Mouse (Mus musculus): Measurements from ENCODE around the gene Zfp579. TPM values are rescaled to one million over a fixed set of nuclear protein-coding genes. Genes with fewer than 3 reads are reported as not detected.
"Not testable (repeated sequence)": the region's sequence is repeated elsewhere in the genome, so short reads cannot be mapped to it uniquely, and the experiment has no call there.

The Zfp579 gene
- polyA plus RNA-seq, 1 experiment from 2014 or later: 10.5 TPM

DNA sequence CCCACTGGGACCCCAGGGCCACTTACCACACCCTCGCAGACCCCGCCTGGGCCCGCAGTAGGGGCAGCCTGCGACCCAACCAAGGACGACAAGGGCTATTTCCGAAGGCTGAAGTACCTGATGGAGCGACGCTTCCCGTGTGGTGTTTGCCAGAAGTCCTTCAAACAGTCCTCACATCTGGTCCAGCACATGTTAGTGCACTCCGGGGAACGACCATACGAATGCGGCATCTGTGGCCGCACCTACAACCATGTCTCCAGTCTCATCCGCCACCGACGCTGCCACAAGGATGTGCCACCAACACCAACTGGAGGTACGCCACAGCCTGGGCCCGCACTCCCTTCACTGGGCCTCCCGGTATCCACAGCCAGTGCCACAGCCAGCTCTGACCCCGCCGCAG, 33.6 kb upstream of the Zfp579 start:
- Histone ChIP-seq H3K4me2 (replicated peaks; ENCODE audit: low read depth) (no peak overlapping the region), H3K9ac (ENCODE audit: low read depth, low read length) (no peak overlapping the region), H3K36me3 (ENCODE audit: control insufficient read depth, insufficient read depth) (peaks cover 55% of the 10 kb centered on the region), H3K9me3 (ENCODE audit: control insufficient read depth) (peaks cover 16% of the 10 kb centered on the region), H3K4me1 (replicated peaks; ENCODE audit: control insufficient read depth, insufficient read depth, low read length) (no peaks in the 10 kb centered on the region), H3K27me3 (replicated peaks; ENCODE audit: control insufficient read depth, insufficient read depth, low read length) (no peaks in the 10 kb centered on the region), H3K4me3 (ENCODE audit: low read depth, low read length) (no peak overlapping the region), H3K27ac (ENCODE audit: low read depth, low read length) (0 out of 2 replicates have a peak overlapping the region, but pooled peaks have one; percentile 46)
- no peak for ATAC-seq
- 92% methylated on average over 22 of the region's 22 CpGs for WGBS
- TF ChIP-seq CTCF (IDR thresholded peaks at IDR 0.05; ENCODE audit: low read depth): no peak

DNA sequence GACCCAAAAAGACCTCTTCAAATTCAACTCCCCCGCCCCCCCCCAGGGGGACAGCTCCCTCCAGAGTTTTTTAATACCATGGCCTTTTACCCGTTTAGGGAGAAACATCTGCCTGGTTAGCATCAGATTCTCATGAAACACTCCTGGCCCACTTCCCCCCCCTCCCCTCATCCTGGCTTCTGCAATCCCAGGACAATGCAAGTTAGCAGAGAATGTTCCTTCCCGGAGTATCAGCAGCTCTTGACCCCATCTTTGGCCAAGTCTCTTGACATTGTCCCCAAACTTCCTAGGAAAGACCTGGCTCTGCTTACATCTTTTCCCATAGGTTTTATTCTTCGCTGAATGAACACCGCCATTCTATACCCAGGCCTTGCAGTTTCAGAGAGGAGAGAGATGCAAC, 25.2 kb upstream of the Zfp579 start:
- Histone ChIP-seq H3K36me3 (ENCODE audit: control insufficient read depth, insufficient read depth) (peaks cover 22% of the 10 kb centered on the region; the same call in 1 of the 2 replicates), H3K4me2 (replicated peaks; ENCODE audit: low read depth) (peak overlapping the region; percentile 75), H3K9ac (ENCODE audit: low read depth, low read length) (peak overlapping the region; percentile 96), H3K4me3 (ENCODE audit: low read depth, low read length) (peak overlapping the region; percentile 88), H3K4me1 (replicated peaks; ENCODE audit: control insufficient read depth, insufficient read depth, low read length) (no peaks in the 10 kb centered on the region; the same call in 1 of the 2 replicates), H3K27ac (ENCODE audit: low read depth, low read length) (peak overlapping the region; percentile 95), H3K9me3 (ENCODE audit: control insufficient read depth) (no peaks in the 10 kb centered on the region), H3K27me3 (replicated peaks; ENCODE audit: control insufficient read depth, insufficient read depth, low read length) (no peaks in the 10 kb centered on the region)
- ATAC-seq: no peak
- TF ChIP-seq CTCF (IDR thresholded peaks at IDR 0.05; ENCODE audit: low read depth): no peak
- 41% methylated on average over 5 of the region's 5 CpGs for WGBS

DNA sequence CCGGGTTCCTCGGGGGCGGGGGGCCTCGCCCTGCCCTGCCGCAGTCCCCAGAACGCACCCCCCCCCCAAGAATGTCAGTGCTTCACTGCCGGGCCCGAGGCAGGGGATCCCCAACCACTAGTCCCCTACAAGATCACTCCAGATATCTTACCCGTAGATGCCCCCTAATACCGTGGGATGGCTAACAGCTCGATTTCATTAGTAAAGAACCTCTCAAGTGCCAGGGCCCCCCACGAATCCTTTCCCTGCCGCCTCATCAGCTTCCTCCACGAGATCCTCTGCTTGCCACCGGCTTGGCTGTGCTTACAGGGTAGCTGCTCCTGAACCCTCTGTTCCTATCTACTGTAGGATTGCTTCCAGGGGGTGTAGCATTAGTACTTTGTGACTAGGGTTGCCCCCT, 24.7 kb upstream of the Zfp579 start:
- under 1% methylated on average over 15 of the region's 15 CpGs for WGBS
- ATAC-seq: 0 out of 2 replicates have a peak, but pooled peaks have one; percentile 0
- Histone ChIP-seq H3K4me1 (replicated peaks; ENCODE audit: control insufficient read depth, insufficient read depth, low read length) (peaks cover 3% of the 10 kb centered on the region; the same call in 1 of the 2 replicates), H3K9me3 (ENCODE audit: control insufficient read depth) (no peaks in the 10 kb centered on the region), H3K4me2 (replicated peaks; ENCODE audit: low read depth) (peak overlapping the region; percentile 75), H3K9ac (ENCODE audit: low read depth, low read length) (peak overlapping the region; percentile 96), H3K27ac (ENCODE audit: low read depth, low read length) (peak overlapping the region; percentile 95), H3K27me3 (replicated peaks; ENCODE audit: control insufficient read depth, insufficient read depth, low read length) (no peaks in the 10 kb centered on the region), H3K4me3 (ENCODE audit: low read depth, low read length) (peak overlapping the region; percentile 88), H3K36me3 (ENCODE audit: control insufficient read depth, insufficient read depth) (peaks cover 22% of the 10 kb centered on the region; the same call in 1 of the 2 replicates)
- no peak for TF ChIP-seq CTCF (IDR thresholded peaks at IDR 0.05; ENCODE audit: low read depth)

DNA sequence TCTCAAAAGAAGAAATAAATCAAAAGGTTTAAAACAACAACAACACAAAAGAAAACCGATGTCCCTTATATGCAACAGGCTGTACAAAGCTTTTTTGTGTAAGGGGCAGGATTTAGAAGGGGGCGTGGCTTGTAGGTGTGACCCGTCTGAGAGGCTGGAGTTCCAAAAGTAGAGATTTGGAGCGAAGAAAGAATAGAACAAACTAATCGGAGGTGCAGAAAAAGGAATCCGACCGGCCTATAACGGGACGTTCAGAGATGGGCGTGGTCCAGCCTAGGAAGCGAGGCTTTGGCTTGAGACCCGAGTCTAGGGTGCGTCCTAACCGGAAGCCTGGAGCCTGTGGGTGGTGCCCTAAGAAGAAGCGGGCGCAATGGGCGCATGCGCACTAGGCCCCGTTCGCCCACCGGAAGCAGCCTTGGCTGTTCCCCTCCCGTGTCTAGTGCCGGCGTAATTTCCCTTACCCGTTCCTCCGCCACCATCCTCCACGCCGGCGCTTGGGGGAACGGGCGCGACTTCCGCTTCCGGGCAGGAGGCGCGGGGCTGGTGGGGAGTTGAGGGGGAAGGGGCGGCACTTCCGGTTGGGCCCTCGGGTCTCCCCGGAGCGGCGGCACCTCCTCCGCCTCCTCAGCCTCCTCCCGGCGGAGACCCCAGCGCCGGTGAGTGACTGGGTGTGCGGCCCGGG, 24.2 kb upstream of the Zfp579 start, which contains the start of the genes Zfp865 and Ccdc106:
Gene Zfp865, plus strand, starts transcription at position 377 of the 682 bp plus-strand sequence.
Gene Ccdc106, plus strand, starts transcription at position 554 of the 682 bp plus-strand sequence.
- under 1% methylated on average over 49 of the region's 49 CpGs for WGBS
- ATAC-seq: peak; percentile 86
- peak within 1 kb of the TSS; percentile 95 for H3K27ac ChIP-seq (ENCODE audit: low read depth, low read length)
- H3K27me3 ChIP-seq (replicated peaks; ENCODE audit: control insufficient read depth, insufficient read depth, low read length): no peaks in the 10 kb centered on the region
- peak within 1 kb of the TSS; percentile 75 for H3K4me2 ChIP-seq (replicated peaks; ENCODE audit: low read depth)
- no peaks in the 10 kb centered on the region for H3K9me3 ChIP-seq (ENCODE audit: control insufficient read depth)
- H3K4me3 ChIP-seq (ENCODE audit: low read depth, low read length): peak within 1 kb of the TSS; percentile 88
- 0 out of 2 replicates have a peak, but pooled peaks have one; percentile 9 for TF ChIP-seq CTCF (IDR thresholded peaks at IDR 0.05; ENCODE audit: low read depth)
- peak within 1 kb of the TSS; percentile 96 for H3K9ac ChIP-seq (ENCODE audit: low read depth, low read length)
- peaks cover 22% of the 10 kb centered on the region; the same call in 1 of the 2 replicates for H3K36me3 ChIP-seq (ENCODE audit: control insufficient read depth, insufficient read depth)
- H3K4me1 ChIP-seq (replicated peaks; ENCODE audit: control insufficient read depth, insufficient read depth, low read length): peaks cover 3% of the 10 kb centered on the region; the same call in 1 of the 2 replicates

DNA sequence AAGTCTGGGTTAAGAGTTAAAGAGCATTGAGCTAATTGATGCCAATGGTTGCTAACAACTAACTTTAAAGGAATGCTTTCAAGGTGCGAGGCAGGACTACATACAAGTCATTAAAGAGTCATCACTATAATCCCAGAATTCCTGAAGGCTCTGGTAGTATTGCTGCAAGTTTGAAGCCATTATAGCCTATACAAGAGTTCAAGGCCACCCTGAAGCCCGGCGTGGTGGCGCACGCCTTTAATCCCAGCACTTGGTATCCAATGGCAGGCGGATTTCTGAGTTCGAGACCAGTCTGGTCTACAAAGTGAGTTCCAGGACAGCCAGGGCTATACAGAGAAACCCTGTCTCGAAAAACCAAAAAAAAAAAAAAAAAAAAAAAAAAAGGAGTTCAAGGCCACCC, 23.6 kb upstream of the Zfp579 start:
- WGBS: 22% methylated on average over 8 of the region's 8 CpGs
- Histone ChIP-seq H3K4me2 (replicated peaks; ENCODE audit: low read depth) (peak overlapping the region; percentile 75), H3K4me3 (ENCODE audit: low read depth, low read length) (peak overlapping the region; percentile 88), H3K27ac (ENCODE audit: low read depth, low read length) (peak overlapping the region; percentile 95), H3K36me3 (ENCODE audit: control insufficient read depth, insufficient read depth) (peaks cover 20% of the 10 kb centered on the region; the same call in 1 of the 2 replicates)
- not testable (repeated sequence) for H3K9ac ChIP-seq (ENCODE audit: low read depth, low read length); H3K27me3 ChIP-seq (replicated peaks; ENCODE audit: control insufficient read depth, insufficient read depth, low read length); H3K4me1 ChIP-seq (replicated peaks; ENCODE audit: control insufficient read depth, insufficient read depth, low read length); ATAC-seq; H3K9me3 ChIP-seq (ENCODE audit: control insufficient read depth)

DNA sequence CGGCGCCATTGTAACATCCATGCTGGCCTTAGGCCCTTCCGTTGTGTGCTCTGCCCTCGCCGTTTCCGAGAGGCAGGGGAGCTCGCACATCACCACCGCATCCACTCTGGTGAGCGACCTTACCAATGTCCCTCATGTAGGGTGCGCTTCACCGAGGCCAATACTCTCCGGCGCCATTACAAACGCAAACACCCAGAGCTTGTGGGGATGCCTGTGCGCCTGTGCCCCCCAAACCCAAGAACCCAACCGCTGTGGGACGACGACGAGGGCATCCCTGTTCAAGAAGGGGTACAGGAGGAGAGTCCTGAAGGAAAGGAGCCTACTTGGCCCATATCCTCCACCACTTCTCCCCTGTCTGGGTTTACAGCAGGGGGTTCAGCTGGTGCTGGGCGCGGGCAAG, 22.0 kb upstream of the Zfp579 start:
- Histone ChIP-seq H3K4me3 (ENCODE audit: low read depth, low read length) (no peak overlapping the region), H3K36me3 (ENCODE audit: control insufficient read depth, insufficient read depth) (peaks cover 10% of the 10 kb centered on the region; the same call in 1 of the 2 replicates), H3K9ac (ENCODE audit: low read depth, low read length) (no peak overlapping the region), H3K27me3 (replicated peaks; ENCODE audit: control insufficient read depth, insufficient read depth, low read length) (no peaks in the 10 kb centered on the region), H3K27ac (ENCODE audit: low read depth, low read length) (no peak overlapping the region), H3K4me2 (replicated peaks; ENCODE audit: low read depth) (no peak overlapping the region), H3K4me1 (replicated peaks; ENCODE audit: control insufficient read depth, insufficient read depth, low read length) (peaks cover 3% of the 10 kb centered on the region; the same call in 1 of the 2 replicates), H3K9me3 (ENCODE audit: control insufficient read depth) (no peaks in the 10 kb centered on the region)
- no peak for TF ChIP-seq CTCF (IDR thresholded peaks at IDR 0.05; ENCODE audit: low read depth)
- ATAC-seq: no peak
- 96% methylated on average over 21 of the region's 21 CpGs for WGBS
